Comparison of ENCODE assay signal across 23 mouse cellular contexts in the genomic region with DNA sequence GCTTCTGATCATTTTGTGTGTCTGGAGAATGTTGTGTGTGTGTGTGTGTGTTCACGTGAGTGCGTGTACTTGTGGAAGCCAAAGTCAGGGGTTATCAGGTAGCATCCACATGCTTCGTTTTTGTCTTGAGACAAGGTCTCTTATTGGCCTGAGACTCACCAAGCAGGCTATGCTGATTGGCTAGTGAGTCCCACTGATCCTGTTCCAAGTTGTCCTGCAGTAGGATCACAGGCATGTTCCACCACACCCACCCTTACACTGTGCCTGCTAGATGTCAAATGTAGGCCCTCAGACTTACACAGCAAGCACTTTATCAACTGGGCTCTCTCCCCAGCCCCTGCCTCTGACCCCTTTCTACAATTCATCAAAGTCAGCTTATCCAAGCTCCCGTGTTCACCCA. TPM values are rescaled to one million over a fixed set of nuclear protein-coding genes. Genes with fewer than 3 reads are reported as not detected.
A peak's percentile ranks its signal among the peaks of the same experiment; 100 is the strongest.
DNase-seq lines count a peak whose midpoint lies in the region; ATAC-seq and TF ChIP-seq lines count a peak whose summit lies in the region.
"Had no signal": no experiment of that assay in that cellular context is flagged by ENCODE, and none has a peak within 500 bp of the region (broad histone marks: within the 10 kb centered on the region; RNA-seq: fewer than 3 reads in every experiment).

No protein-coding gene starts in this region.

- H3K27ac ChIP-seq in liver, embryonic 16.5 days (ENCODE audit: low read length), result peak overlapping the region; percentile 68
- no peak overlapping the region for H3K27ac ChIP-seq in thymus, adult 2 months (ENCODE audit: control insufficient read depth, insufficient read depth, low read length)
- H3K27ac ChIP-seq: embryonic facial prominence, embryonic 13.5 days; hindbrain, embryonic 15.5 days; kidney, postnatal 0 days; limb, embryonic 10.5 days; midbrain, embryonic 13.5 days; stomach, postnatal 0 days had no signal

- TF ChIP-seq CTCF in thymus, adult 2 months (IDR thresholded peaks at IDR 0.05; ENCODE audit: borderline replicate concordance, control insufficient read depth, extremely low read depth, insufficient read depth, low read length, poor library complexity), result no peak

- no peaks in the 10 kb centered on the region for H3K9me3 ChIP-seq in liver, embryonic 16.5 days (replicated peaks; ENCODE audit: control insufficient read depth, low read length)
- H3K9me3 ChIP-seq: embryonic facial prominence, embryonic 13.5 days; hindbrain, embryonic 15.5 days; limb, embryonic 10.5 days; midbrain, embryonic 13.5 days had no signal

- no peak for TF ChIP-seq POLR2A in thymus, adult 2 months (IDR thresholded peaks at IDR 0.05; ENCODE audit: control insufficient read depth, extremely low read depth, insufficient read depth, low read length, poor library complexity)

- H3K4me3 ChIP-seq in liver, embryonic 16.5 days (ENCODE audit: low read depth, low read length), result no peak overlapping the region
- no peak overlapping the region for H3K4me3 ChIP-seq in thymus, adult 2 months (ENCODE audit: control insufficient read depth, insufficient read depth, low read length)
- H3K4me3 ChIP-seq: embryonic facial prominence, embryonic 13.5 days; hindbrain, embryonic 15.5 days; limb, embryonic 10.5 days; midbrain, embryonic 13.5 days had no signal

- H3K27me3 ChIP-seq in liver, embryonic 16.5 days (ENCODE audit: control insufficient read depth, insufficient read depth, low read depth, low read length), result no peaks in the 10 kb centered on the region
- H3K27me3 ChIP-seq in thymus, adult 2 months (ENCODE audit: control insufficient read depth, insufficient read depth, low read length), result no peaks in the 10 kb centered on the region
- H3K27me3 ChIP-seq: embryonic facial prominence, embryonic 13.5 days; hindbrain, embryonic 15.5 days had no signal

- H3K9ac ChIP-seq in liver, embryonic 16.5 days (ENCODE audit: low read depth, low read length), result peak overlapping the region; percentile 32; the same call in 1 of the 2 replicates
- H3K9ac ChIP-seq: embryonic facial prominence, embryonic 13.5 days; hindbrain, embryonic 15.5 days; midbrain, embryonic 13.5 days had no signal

- DNase-seq in spleen, postnatal 10 days (ENCODE audit: low spot score in 2 of 2), result peak; percentile 25 to 35
- DNase-seq in spleen, adult 12 weeks (ENCODE audit: low spot score), result no peak
- DNase-seq in liver, result peak; percentile 43
- DNase-seq in thymus, adult 2 months, result no peak
- no peak for DNase-seq in cerebellum, adult 9-10 months
- no peak for DNase-seq in urinary bladder, postnatal 14 days (ENCODE audit: low spot score)
- DNase-seq: adrenal gland, postnatal 14 days; cerebellum, adult 11 months; cerebellum, postnatal 14 days; gastrocnemius, postnatal 25 days; kidney, adult 2 months; lung, postnatal 10 days had no signal

- no peaks in the 10 kb centered on the region; the same call in none of the 2 replicates for H3K36me3 ChIP-seq in liver, embryonic 16.5 days (ENCODE audit: control insufficient read depth, insufficient read depth)
- peaks cover 57% of the 10 kb centered on the region for H3K36me3 ChIP-seq in thymus, adult 2 months (ENCODE audit: control insufficient read depth, insufficient read depth, low read length)
- H3K36me3 ChIP-seq: embryonic facial prominence, embryonic 13.5 days; hindbrain, embryonic 15.5 days; limb, embryonic 10.5 days; midbrain, embryonic 13.5 days had no signal

- peak overlapping the region; percentile 46 for H3K4me2 ChIP-seq in liver, embryonic 16.5 days (ENCODE audit: low read depth, low read length)
- H3K4me2 ChIP-seq: embryonic facial prominence, embryonic 13.5 days; hindbrain, embryonic 15.5 days; midbrain, embryonic 13.5 days had no signal

- WGBS in liver, embryonic 16.5 days (ENCODE audit: insufficient replicate concordance), result 24% methylated on average over 4 of the region's 4 CpGs
- 90% methylated on average over 4 of the region's 4 CpGs for WGBS in thymus, adult 2 months

- peaks cover 31% of the 10 kb centered on the region for H3K4me1 ChIP-seq in liver, embryonic 16.5 days (ENCODE audit: control insufficient read depth, low read depth, low read length)
- no peaks in the 10 kb centered on the region for H3K4me1 ChIP-seq in thymus, adult 2 months (replicated peaks; ENCODE audit: control insufficient read depth, insufficient read depth, low read length)

- ATAC-seq in liver, embryonic 16.5 days (ENCODE audit: low read depth), result peak; percentile 75
- ATAC-seq: midbrain, embryonic 13.5 days had no signal

RNA-seq across cellular contexts. Expression of a gene that starts 59.2 kb away (rescaled TPM):
- not detected in 2 replicates for polyA plus RNA-seq in liver, embryonic 16.5 days (2015; fragmentation: Nextera tagmentation; extraction: Ambion mirVana)
- polyA plus RNA-seq in thymus, adult 2 months (2012; rRNA removed), result not detected in 2 replicates
- polyA plus RNA-seq: C2C12; heart, embryonic 16.5 days; large intestine, adult 2 months; liver, adult 2 months; stomach, postnatal 0 days had no signal

Comparison
In these comparisons a context has a peak if more than half of its experiments do, and no peak if none do; other contexts are left out.
1. DNase-seq: peak in spleen, postnatal 10 days (2 of 2) and liver (single experiment); none in spleen, adult 12 weeks (single experiment), thymus, adult 2 months (single experiment), cerebellum, adult 9-10 months (single experiment) and urinary bladder, postnatal 14 days (single experiment).